Mouse (Mus musculus): ENCODE data around the gene Dlec1. TPM values are rescaled to one million over a fixed set of nuclear protein-coding genes. Genes with fewer than 3 reads are reported as not detected.

Dlec1 gene
- polyA plus RNA-seq, 1 experiment from 2014 or later, result 0.57 TPM

- no peaks in the 10 kb centered on the region for H3K36me3 ChIP-seq (ENCODE audit: control insufficient read depth, insufficient read depth)
These were observed 47.3 kb downstream of the Dlec1 start for GRCm38 (mm10) chr9:119149601-119150000.

GRCm38 (mm10) chr9:119151751-119152150 lies 49.5 kb downstream of the Dlec1 start:
- H3K9me3 ChIP-seq (ENCODE audit: control insufficient read depth, low read length), result no peaks in the 10 kb centered on the region
- H3K4me2 ChIP-seq (ENCODE audit: low read length), result no peak overlapping the region
- H3K9ac ChIP-seq (replicated peaks; ENCODE audit: low read depth, low read length), result no peak overlapping the region
- H3K4me1 ChIP-seq (replicated peaks; ENCODE audit: control insufficient read depth, insufficient read depth, low read length), result no peaks in the 10 kb centered on the region
- ATAC-seq, result no peak
- peaks cover 12% of the 10 kb centered on the region for H3K27me3 ChIP-seq (replicated peaks; ENCODE audit: control insufficient read depth, insufficient read depth, low read length)
- H3K27ac ChIP-seq (ENCODE audit: low read length), result no peak overlapping the region
- 51% methylated on average over 2 of the region's 2 CpGs for WGBS
- H3K4me3 ChIP-seq (replicated peaks; ENCODE audit: low read length), result no peak overlapping the region
- H3K36me3 ChIP-seq (ENCODE audit: control insufficient read depth, insufficient read depth), result no peaks in the 10 kb centered on the region

More at GRCm38 (mm10) chr9:119149601-119150000, 47.3 kb downstream of the Dlec1 start:
- H3K9me3 ChIP-seq (ENCODE audit: control insufficient read depth, low read length), result no peaks in the 10 kb centered on the region
- ATAC-seq, result no peak
- 0 out of 2 replicates have a peak, but pooled peaks cover 3% of the 10 kb centered on the region for H3K4me1 ChIP-seq (replicated peaks; ENCODE audit: control insufficient read depth, insufficient read depth, low read length)
- no peaks in the 10 kb centered on the region for H3K27me3 ChIP-seq (replicated peaks; ENCODE audit: control insufficient read depth, insufficient read depth, low read length)
- no peak overlapping the region for H3K4me2 ChIP-seq (ENCODE audit: low read length)
- H3K9ac ChIP-seq (replicated peaks; ENCODE audit: low read depth, low read length), result no peak overlapping the region
- 35% methylated on average over 5 of the region's 5 CpGs for WGBS
- no peak overlapping the region for H3K27ac ChIP-seq (ENCODE audit: low read length)
- no peak overlapping the region for H3K4me3 ChIP-seq (replicated peaks; ENCODE audit: low read length)

- H3K9me3 ChIP-seq (ENCODE audit: control insufficient read depth, low read length), result no peaks in the 10 kb centered on the region
- ATAC-seq, result no peak
- H3K27ac ChIP-seq (ENCODE audit: low read length), result no peak overlapping the region
- no peaks in the 10 kb centered on the region for H3K4me1 ChIP-seq (replicated peaks; ENCODE audit: control insufficient read depth, insufficient read depth, low read length)
- H3K9ac ChIP-seq (replicated peaks; ENCODE audit: low read depth, low read length), result no peak overlapping the region
- H3K4me3 ChIP-seq (replicated peaks; ENCODE audit: low read length), result no peak overlapping the region
- H3K27me3 ChIP-seq (replicated peaks; ENCODE audit: control insufficient read depth, insufficient read depth, low read length), result peaks cover 16% of the 10 kb centered on the region
- WGBS, result 81% methylated on average over 8 of the region's 8 CpGs
- H3K4me2 ChIP-seq (ENCODE audit: low read length), result no peak overlapping the region
- H3K36me3 ChIP-seq (ENCODE audit: control insufficient read depth, insufficient read depth), result no peaks in the 10 kb centered on the region
These were observed 53.1 kb downstream of the Dlec1 start for GRCm38 (mm10) chr9:119155416-119155815.

- no peak overlapping the region for H3K27ac ChIP-seq (ENCODE audit: low read length)
- peaks cover 16% of the 10 kb centered on the region for H3K27me3 ChIP-seq (replicated peaks; ENCODE audit: control insufficient read depth, insufficient read depth, low read length)
- ATAC-seq, result no peak
- 54% methylated on average over 7 of the region's 7 CpGs for WGBS
- H3K36me3 ChIP-seq (ENCODE audit: control insufficient read depth, insufficient read depth), result no peaks in the 10 kb centered on the region
- H3K9ac ChIP-seq (replicated peaks; ENCODE audit: low read depth, low read length), result no peak overlapping the region
- H3K4me3 ChIP-seq (replicated peaks; ENCODE audit: low read length), result no peak overlapping the region
- H3K4me1 ChIP-seq (replicated peaks; ENCODE audit: control insufficient read depth, insufficient read depth, low read length), result no peaks in the 10 kb centered on the region
- no peak overlapping the region for H3K4me2 ChIP-seq (ENCODE audit: low read length)
- H3K9me3 ChIP-seq (ENCODE audit: control insufficient read depth, low read length), result no peaks in the 10 kb centered on the region
These were observed 53.5 kb downstream of the Dlec1 start for GRCm38 (mm10) chr9:119155826-119156225.

GRCm38 (mm10) chr9:119156278-119157201 lies 54.3 kb downstream of the Dlec1 start, which contains the start of gene Acaa1b:
Acaa1b (minus strand) TSS chr9:119157093.
- Histone ChIP-seq H3K4me3 (replicated peaks; ENCODE audit: low read length) (peak within 1 kb of the TSS; percentile 54), H3K9ac (replicated peaks; ENCODE audit: low read depth, low read length) (peak within 1 kb of the TSS; percentile 38), H3K9me3 (ENCODE audit: control insufficient read depth, low read length) (no peaks in the 10 kb centered on the region), H3K27ac (ENCODE audit: low read length) (no peak within 1 kb of the TSS), H3K4me2 (ENCODE audit: low read length) (peak within 1 kb of the TSS; percentile 58), H3K36me3 (ENCODE audit: control insufficient read depth, insufficient read depth) (no peaks in the 10 kb centered on the region), H3K27me3 (replicated peaks; ENCODE audit: control insufficient read depth, insufficient read depth, low read length) (peaks cover 16% of the 10 kb centered on the region), H3K4me1 (replicated peaks; ENCODE audit: control insufficient read depth, insufficient read depth, low read length) (no peaks in the 10 kb centered on the region)
- peak; percentile 98 for ATAC-seq
- under 1% methylated on average over 65 of the region's 65 CpGs for WGBS

- Histone ChIP-seq H3K4me2 (ENCODE audit: low read length) (no peak within 1 kb of the TSS), H3K9ac (replicated peaks; ENCODE audit: low read depth, low read length) (no peak within 1 kb of the TSS), H3K4me1 (replicated peaks; ENCODE audit: control insufficient read depth, insufficient read depth, low read length) (no peaks in the 10 kb centered on the region), H3K36me3 (ENCODE audit: control insufficient read depth, insufficient read depth) (no peaks in the 10 kb centered on the region), H3K4me3 (replicated peaks; ENCODE audit: low read length) (no peak within 1 kb of the TSS), H3K9me3 (ENCODE audit: control insufficient read depth, low read length) (no peaks in the 10 kb centered on the region), H3K27me3 (replicated peaks; ENCODE audit: control insufficient read depth, insufficient read depth, low read length) (peaks cover 16% of the 10 kb centered on the region), H3K27ac (ENCODE audit: low read length) (no peak within 1 kb of the TSS)
- no peak for ATAC-seq
- 59% methylated on average over 4 of the region's 4 CpGs for WGBS
These were observed 56.6 kb downstream of the Dlec1 start, which contains the start of gene Gm47289 for GRCm38 (mm10) chr9:119158861-119159260. Gm47289 (plus strand) TSS chr9:119159161.

- no peaks in the 10 kb centered on the region for H3K4me1 ChIP-seq (replicated peaks; ENCODE audit: control insufficient read depth, insufficient read depth, low read length)
- 96% methylated on average over 3 of the region's 3 CpGs for WGBS
- H3K36me3 ChIP-seq (ENCODE audit: control insufficient read depth, insufficient read depth), result no peaks in the 10 kb centered on the region
- no peak overlapping the region for H3K4me3 ChIP-seq (replicated peaks; ENCODE audit: low read length)
- peaks cover 9% of the 10 kb centered on the region for H3K27me3 ChIP-seq (replicated peaks; ENCODE audit: control insufficient read depth, insufficient read depth, low read length)
- H3K9ac ChIP-seq (replicated peaks; ENCODE audit: low read depth, low read length), result no peak overlapping the region
- no peak for ATAC-seq
- no peak overlapping the region for H3K27ac ChIP-seq (ENCODE audit: low read length)
- H3K9me3 ChIP-seq (ENCODE audit: control insufficient read depth, low read length), result no peaks in the 10 kb centered on the region
- no peak overlapping the region for H3K4me2 ChIP-seq (ENCODE audit: low read length)
These were observed 58.4 kb downstream of the Dlec1 start for GRCm38 (mm10) chr9:119160689-119161088.

GRCm38 (mm10) chr9:119164743-119165142 lies 62.5 kb downstream of the Dlec1 start:
- 91% methylated on average over 7 of the region's 7 CpGs for WGBS
- Histone ChIP-seq H3K4me1 (replicated peaks; ENCODE audit: control insufficient read depth, insufficient read depth, low read length) (no peaks in the 10 kb centered on the region), H3K9ac (replicated peaks; ENCODE audit: low read depth, low read length) (no peak overlapping the region), H3K27me3 (replicated peaks; ENCODE audit: control insufficient read depth, insufficient read depth, low read length) (no peaks in the 10 kb centered on the region), H3K4me2 (ENCODE audit: low read length) (no peak overlapping the region), H3K36me3 (ENCODE audit: control insufficient read depth, insufficient read depth) (no peaks in the 10 kb centered on the region), H3K9me3 (ENCODE audit: control insufficient read depth, low read length) (no peaks in the 10 kb centered on the region), H3K27ac (ENCODE audit: low read length) (no peak overlapping the region), H3K4me3 (replicated peaks; ENCODE audit: low read length) (no peak overlapping the region)
- ATAC-seq, result no peak

GRCm38 (mm10) chr9:119165548-119165947 lies 63.3 kb downstream of the Dlec1 start:
- H3K9me3 ChIP-seq (ENCODE audit: control insufficient read depth, low read length), result no peaks in the 10 kb centered on the region
- no peaks in the 10 kb centered on the region for H3K4me1 ChIP-seq (replicated peaks; ENCODE audit: control insufficient read depth, insufficient read depth, low read length)
- H3K27me3 ChIP-seq (replicated peaks; ENCODE audit: control insufficient read depth, insufficient read depth, low read length), result no peaks in the 10 kb centered on the region
- H3K36me3 ChIP-seq (ENCODE audit: control insufficient read depth, insufficient read depth), result no peaks in the 10 kb centered on the region
- 96% methylated on average over 6 of the region's 6 CpGs for WGBS
- H3K4me3 ChIP-seq (replicated peaks; ENCODE audit: low read length), result no peak overlapping the region
- H3K27ac ChIP-seq (ENCODE audit: low read length), result no peak overlapping the region
- no peak overlapping the region for H3K4me2 ChIP-seq (ENCODE audit: low read length)
- H3K9ac ChIP-seq (replicated peaks; ENCODE audit: low read depth, low read length), result no peak overlapping the region
- ATAC-seq, result no peak
